Mouse (Mus musculus) liver, embryonic 18 days (tissue): ENCODE results near the gene Otol1. TPM values are rescaled to one million over a fixed set of nuclear protein-coding genes. Genes with fewer than 3 reads are reported as not detected.

Experiments
- polyA plus RNA-seq: library from polyadenylated mRNA; depleted of rRNA; stranded (reverse); fragments of >200 nt; gene quantifications from 2 replicates; pipeline ENCODE4 v1.2.3, GENCODE M21; 2012; rRNA removed

Gene Otol1
- polyA plus RNA-seq: not detected in 2 replicates

DNA sequence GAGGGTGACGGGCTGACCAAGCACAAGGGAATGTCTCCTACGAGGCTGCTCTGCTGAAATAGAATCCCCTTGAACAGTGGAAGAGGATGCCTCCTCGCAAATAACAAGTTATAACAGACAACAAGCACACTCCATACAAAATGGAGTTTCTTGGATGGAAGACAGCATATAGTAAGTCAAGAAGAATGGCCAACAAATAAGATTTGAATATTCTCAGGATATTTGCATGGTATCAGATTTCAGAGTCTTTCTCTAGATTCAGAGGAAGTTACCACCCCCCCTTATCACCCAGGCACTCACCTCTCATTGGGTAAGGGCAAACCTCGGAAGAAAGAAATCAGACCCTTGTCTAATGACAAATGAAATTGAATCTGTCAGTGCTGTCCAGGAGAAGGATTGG is at the start of gene Otol1:
Gene Otol1, plus strand, starts transcription at position 301 of the 400 bp plus-strand sequence.

Other genes with a start within 250 kb of the Otol1 start
- gene Sptssb, start 147.7 kb upstream of the Otol1 start, polyA plus RNA-seq: 0.39 and 0.41 TPM in 2 replicates